Mouse (Mus musculus) neural tube, embryonic 13.5 days (tissue): ENCODE results near the gene Cyp17a1. TPM values are rescaled to one million over a fixed set of nuclear protein-coding genes. Genes with fewer than 3 reads are reported as not detected.

Source experiments
- ATAC-seq: fragments of 200-750 bp; cut with Nextera tagmentation; 2 replicates; pipeline ENCODE4 v1.8.0; 2017; ENCODE audit warnings: low read depth, mild to moderate bottlenecking, moderate TSS enrichment, moderate library complexity
- H3K27ac ChIP-seq: fragments of 300-500 bp; sonication (generic); replicated peaks from 2 replicates; pipeline ENCODE4 v1.5.1; 2015; ENCODE audit warnings: moderate library complexity, mild to moderate bottlenecking, inconsistent platforms
- H3K27me3 ChIP-seq: fragments of 300-500 bp; sonication (generic); 2 replicates; pipeline ENCODE4 v1.6.1; 2015; ENCODE audit warnings: mild to moderate bottlenecking, inconsistent platforms
- H3K36me3 ChIP-seq: fragments of 300-500 bp; sonication (generic); 2 replicates; pipeline ENCODE4 v1.6.1; 2015; ENCODE audit warnings: mild to moderate bottlenecking, inconsistent platforms
- H3K4me1 ChIP-seq: fragments of 300-500 bp; sonication (generic); replicated peaks from 2 replicates; pipeline ENCODE4 v1.6.1; 2015; ENCODE audit warnings: inconsistent platforms
- H3K4me2 ChIP-seq: fragments of 300-500 bp; sonication (generic); 2 replicates; pipeline ENCODE4 v1.6.1; 2015; ENCODE audit warnings: inconsistent platforms, mild to moderate bottlenecking, moderate library complexity
- H3K4me3 ChIP-seq: fragments of 300-500 bp; sonication (generic); 2 replicates; pipeline ENCODE4 v1.5.1; 2015; ENCODE audit warnings: mild to moderate bottlenecking, inconsistent platforms
- H3K9ac ChIP-seq: fragments of 300-500 bp; sonication (generic); 2 replicates; pipeline ENCODE4 v1.6.1; 2015; ENCODE audit warnings: moderate library complexity, mild to moderate bottlenecking, inconsistent platforms
- H3K9me3 ChIP-seq: fragments of 300-500 bp; sonication (generic); 2 replicates; pipeline ENCODE4 v1.6.1; 2016; ENCODE audit warnings: inconsistent platforms
- WGBS: fragments of 180-500 bp; shearing (Covaris S2); methylation state at CpG from one replicate; pipeline ENCODE4 v1.1.7; 2015; 5-methylcytosine and 5-hydroxymethylcytosine counted together
- polyA plus RNA-seq: library from polyadenylated mRNA; unstranded; fragments of >200 nt; fragmentation: Nextera tagmentation; extraction: Ambion mirVana; gene quantifications from 2 replicates; pipeline ENCODE4 v1.2.1, GENCODE M21; 2015

Gene Cyp17a1
- polyA plus RNA-seq, 1 experiment from 2014 or later = not detected

DNA sequence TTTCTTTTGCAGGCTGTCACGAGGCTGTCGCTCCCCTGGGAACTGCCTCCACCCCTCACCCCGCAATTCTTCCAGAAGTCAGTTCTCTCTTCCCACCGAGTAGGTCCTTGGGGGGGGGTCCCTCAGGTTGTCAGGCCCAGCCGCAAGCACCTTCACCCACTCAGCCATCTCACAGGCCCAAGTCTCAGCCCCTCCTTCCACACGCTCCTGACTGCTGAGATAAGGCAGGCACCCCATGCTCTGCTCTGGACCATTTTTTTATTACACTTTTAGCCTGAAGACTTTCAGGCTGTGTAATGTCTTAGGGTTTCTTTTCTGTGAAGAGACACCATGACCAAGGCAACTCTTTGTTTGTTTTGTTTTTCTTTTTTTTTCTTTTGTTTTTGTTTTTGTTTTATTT is 35.4 kb downstream of the Cyp17a1 start:
- ATAC-seq = no peak
- no peak overlapping the region; the same call in 1 of the 2 replicates for H3K27ac ChIP-seq

DNA sequence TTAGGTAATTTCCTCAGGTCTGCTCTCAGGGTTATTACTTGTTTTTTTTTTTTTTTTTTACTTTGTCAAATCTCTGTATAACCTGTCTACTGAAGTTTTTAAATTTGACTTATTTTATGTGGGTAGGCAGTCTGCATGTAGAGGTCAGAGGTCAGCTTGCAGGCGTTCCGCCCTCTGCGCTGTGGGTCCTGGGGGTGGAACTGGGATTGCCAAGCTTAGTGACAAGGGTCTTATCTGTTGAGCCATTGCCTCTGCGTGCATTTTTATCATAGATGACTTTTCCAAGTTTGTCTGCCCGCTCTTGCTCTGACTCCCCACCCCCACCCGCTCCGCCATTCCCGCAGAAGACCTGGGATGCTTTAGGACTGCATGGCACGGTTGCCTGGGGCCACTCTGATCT is 37.2 kb downstream of the Cyp17a1 start:
- no peak overlapping the region for H3K4me2 ChIP-seq
- no peaks in the 10 kb centered on the region for H3K27me3 ChIP-seq
- H3K4me1 ChIP-seq = peaks cover 32% of the 10 kb centered on the region
- no peak for ATAC-seq
- no peak overlapping the region for H3K9ac ChIP-seq
- no peak overlapping the region for H3K4me3 ChIP-seq
- H3K9me3 ChIP-seq = no peaks in the 10 kb centered on the region
- peaks cover 8% of the 10 kb centered on the region for H3K36me3 ChIP-seq
- no peak overlapping the region for H3K27ac ChIP-seq
- 77% methylated on average over 9 of the region's 9 CpGs for WGBS

More for the DNA sequence above, 35.4 kb downstream of the Cyp17a1 start:
- H3K4me3 ChIP-seq = no peak overlapping the region
- H3K9me3 ChIP-seq = no peaks in the 10 kb centered on the region
- H3K4me1 ChIP-seq = peaks cover 51% of the 10 kb centered on the region
- H3K36me3 ChIP-seq = peaks cover 8% of the 10 kb centered on the region
- H3K27me3 ChIP-seq = no peaks in the 10 kb centered on the region
- 74% methylated on average over 6 of the region's 6 CpGs for WGBS
- H3K4me2 ChIP-seq = no peak overlapping the region
- H3K9ac ChIP-seq = no peak overlapping the region

DNA sequence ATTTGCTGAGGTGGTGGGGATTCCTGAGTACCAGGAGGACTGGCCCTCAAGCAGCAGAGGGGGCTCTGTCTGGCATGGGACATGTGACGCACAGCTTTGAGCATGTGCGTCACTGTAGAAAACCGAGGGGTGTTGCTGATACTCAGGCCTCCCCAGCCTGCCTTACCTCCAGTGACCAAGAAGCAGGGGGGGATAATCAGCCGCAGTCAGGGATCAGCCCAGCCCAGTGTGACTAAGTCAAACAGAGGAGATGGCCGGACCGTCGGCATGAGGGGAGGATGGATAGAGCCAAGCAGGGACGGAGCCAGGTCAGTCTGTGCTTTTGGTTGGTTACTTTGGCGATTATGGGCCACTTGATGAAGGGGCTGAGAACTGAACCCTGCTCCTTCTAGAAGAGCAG is 41.3 kb downstream of the Cyp17a1 start:
- no peak overlapping the region for H3K4me3 ChIP-seq
- no peaks in the 10 kb centered on the region for H3K36me3 ChIP-seq
- H3K9me3 ChIP-seq = no peaks in the 10 kb centered on the region
- H3K27me3 ChIP-seq = no peaks in the 10 kb centered on the region
- 91% methylated on average over 9 of the region's 9 CpGs for WGBS
- no peak for ATAC-seq
- H3K4me2 ChIP-seq = no peak overlapping the region
- H3K27ac ChIP-seq = no peak overlapping the region
- H3K9ac ChIP-seq = no peak overlapping the region
- H3K4me1 ChIP-seq = peaks cover 31% of the 10 kb centered on the region

DNA sequence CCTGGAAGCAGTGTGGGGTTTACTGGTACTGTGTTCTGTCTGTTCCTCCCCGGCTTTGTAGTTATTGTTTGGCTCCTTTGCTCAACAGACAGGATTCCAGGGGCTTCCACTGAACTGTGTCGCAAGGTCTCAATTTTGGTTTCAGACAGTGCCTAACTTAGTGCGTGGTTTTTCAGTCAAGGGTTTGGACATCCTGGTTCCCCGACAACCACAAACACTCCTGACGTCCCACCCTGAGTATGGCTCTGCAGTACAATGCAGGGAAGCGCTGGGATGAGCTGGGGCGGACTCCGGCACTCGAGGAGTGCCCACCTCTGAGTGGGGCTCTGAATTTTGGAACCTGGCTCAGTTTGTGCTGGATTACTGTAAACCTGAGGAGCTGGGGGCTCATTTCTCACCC is 43.2 kb downstream of the Cyp17a1 start:
- peaks cover 23% of the 10 kb centered on the region for H3K4me1 ChIP-seq
- H3K27me3 ChIP-seq = no peaks in the 10 kb centered on the region
- H3K4me2 ChIP-seq = no peak overlapping the region
- no peak overlapping the region for H3K9ac ChIP-seq
- no peak for ATAC-seq
- H3K36me3 ChIP-seq = peaks cover 10% of the 10 kb centered on the region
- H3K9me3 ChIP-seq = no peaks in the 10 kb centered on the region
- 87% methylated on average over 9 of the region's 9 CpGs for WGBS
- H3K27ac ChIP-seq = no peak overlapping the region
- H3K4me3 ChIP-seq = no peak overlapping the region

DNA sequence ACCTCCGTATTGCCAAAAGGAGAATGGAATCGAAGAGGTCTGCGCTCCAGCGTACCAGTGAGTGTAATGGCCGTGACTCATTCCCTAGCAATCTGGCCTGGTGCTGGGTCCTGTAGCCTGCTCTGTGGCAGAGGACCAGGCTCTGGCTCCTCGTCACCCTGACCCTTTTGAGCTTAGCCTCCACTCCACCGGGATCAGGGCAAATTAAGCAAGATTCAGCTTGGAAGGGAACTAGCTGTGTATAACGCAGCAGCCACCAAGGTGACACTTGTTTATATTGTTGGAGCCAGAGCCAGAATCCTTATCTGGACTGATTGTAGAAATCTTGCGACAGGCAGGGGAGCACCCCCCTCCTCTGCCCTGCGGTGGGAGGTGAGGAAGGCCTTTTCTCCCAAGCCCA is 44.6 kb downstream of the Cyp17a1 start:
- ATAC-seq = no peak
- WGBS = 93% methylated on average over 10 of the region's 10 CpGs

DNA sequence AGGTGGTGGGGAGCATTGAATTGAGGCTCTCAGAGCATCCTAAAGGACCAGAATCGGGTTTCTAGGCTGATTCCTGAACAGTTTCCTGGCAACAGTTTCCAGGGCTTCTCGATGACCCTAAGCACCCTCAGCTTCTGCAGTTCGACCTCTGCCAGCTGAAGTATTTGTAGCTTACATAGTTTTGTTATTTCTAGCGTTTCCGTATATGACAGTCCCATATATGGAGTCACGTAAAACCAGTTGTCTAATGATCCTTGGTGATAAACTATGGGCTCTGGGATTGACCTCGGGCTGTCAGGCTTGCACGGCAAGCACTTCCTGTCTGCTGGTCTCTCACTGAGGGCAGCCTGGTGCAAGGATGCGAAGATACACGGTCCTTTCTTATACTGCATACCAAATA is 47.5 kb downstream of the Cyp17a1 start:
- Histone ChIP-seq H3K27ac (no peak overlapping the region), H3K4me2 (no peak overlapping the region), H3K4me1 (peaks cover 61% of the 10 kb centered on the region), H3K9me3 (no peaks in the 10 kb centered on the region), H3K27me3 (no peaks in the 10 kb centered on the region), H3K9ac (no peak overlapping the region), H3K4me3 (no peak overlapping the region), H3K36me3 (peaks cover 13% of the 10 kb centered on the region)
- ATAC-seq = no peak
- 70% methylated on average over 10 of the region's 10 CpGs for WGBS

More for the DNA sequence above, 44.6 kb downstream of the Cyp17a1 start:
- H3K27me3 ChIP-seq = no peaks in the 10 kb centered on the region
- no peaks in the 10 kb centered on the region for H3K9me3 ChIP-seq
- no peak overlapping the region for H3K4me2 ChIP-seq
- H3K4me3 ChIP-seq = no peak overlapping the region
- no peak overlapping the region for H3K9ac ChIP-seq
- H3K36me3 ChIP-seq = peaks cover 13% of the 10 kb centered on the region
- peaks cover 34% of the 10 kb centered on the region for H3K4me1 ChIP-seq
- H3K27ac ChIP-seq = no peak overlapping the region

DNA sequence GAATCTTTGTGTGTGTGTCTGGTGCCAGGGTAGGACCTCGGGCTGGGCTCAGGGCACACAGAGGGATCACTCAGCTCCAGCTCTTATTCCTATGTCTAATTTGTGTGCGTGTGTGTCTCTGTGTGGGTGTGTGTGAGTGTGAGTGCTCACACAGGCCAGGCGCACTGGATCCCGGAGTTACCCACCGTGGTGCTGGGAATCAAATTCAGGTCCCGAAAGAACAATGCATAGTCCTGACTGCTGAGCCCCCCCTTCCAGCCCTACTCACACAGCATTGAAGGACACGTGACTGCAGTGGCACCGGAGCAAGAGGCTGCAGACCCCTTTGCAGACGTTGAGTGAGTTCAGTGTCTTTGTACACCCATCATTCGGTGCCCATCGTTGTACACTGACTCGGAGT is 48.0 kb downstream of the Cyp17a1 start:
- H3K9ac ChIP-seq = no peak overlapping the region
- no peaks in the 10 kb centered on the region for H3K27me3 ChIP-seq
- WGBS = 93% methylated on average over 12 of the region's 12 CpGs
- H3K4me1 ChIP-seq = peaks cover 61% of the 10 kb centered on the region
- no peak overlapping the region for H3K27ac ChIP-seq
- H3K9me3 ChIP-seq = no peaks in the 10 kb centered on the region
- ATAC-seq = no peak
- H3K4me3 ChIP-seq = no peak overlapping the region
- peaks cover 13% of the 10 kb centered on the region for H3K36me3 ChIP-seq
- H3K4me2 ChIP-seq = no peak overlapping the region

DNA sequence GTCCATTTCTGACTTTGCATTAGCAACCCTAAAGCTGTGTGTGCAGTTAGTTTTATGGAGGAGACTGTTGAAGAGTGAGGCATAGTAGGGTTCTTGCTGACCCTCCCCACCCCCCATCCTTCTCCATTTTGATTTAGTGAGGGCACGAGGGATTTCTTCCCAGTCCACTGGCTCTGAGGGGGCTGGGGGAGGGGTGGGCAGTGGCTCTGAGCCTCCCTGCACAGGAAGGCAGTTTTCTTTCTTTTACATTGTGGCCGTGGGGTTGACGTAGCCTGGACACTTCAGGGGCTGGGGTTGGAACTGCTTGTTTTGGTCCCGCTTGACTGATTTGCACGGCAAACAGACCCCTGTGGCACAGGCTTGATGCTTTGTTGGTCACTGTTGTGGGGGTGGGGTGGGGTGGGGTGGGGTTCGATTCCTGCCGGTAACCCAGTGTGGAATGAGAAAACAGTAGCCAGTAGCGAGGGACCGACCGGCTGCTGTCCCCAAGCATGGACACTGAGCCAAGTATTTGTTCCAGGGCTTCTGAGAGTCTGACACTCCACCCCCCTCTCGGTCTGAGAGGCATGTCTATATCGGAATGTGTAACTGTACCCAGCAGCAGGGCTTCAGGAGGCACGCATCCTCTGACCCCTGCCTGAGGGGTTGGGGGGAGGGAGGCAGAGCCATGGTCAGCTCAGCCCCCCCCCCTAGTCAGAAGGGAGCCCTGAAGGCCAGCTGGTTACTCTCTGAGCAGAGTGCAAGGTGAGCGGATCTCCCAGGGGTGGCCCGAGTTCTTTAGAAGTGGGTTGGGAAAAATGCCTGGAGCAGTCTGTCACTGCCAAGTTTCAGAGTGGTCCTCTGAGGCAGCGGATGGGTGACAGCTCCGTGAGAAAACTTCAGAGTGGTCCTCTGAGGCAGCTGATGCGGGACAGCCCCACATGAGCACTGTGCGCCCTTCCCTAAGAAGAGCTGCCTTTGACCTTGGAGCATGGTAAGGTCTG is 48.9 kb downstream of the Cyp17a1 start:
- H3K4me3 ChIP-seq = peak overlapping the region; percentile 22
- H3K27ac ChIP-seq = peak overlapping the region; percentile 69
- peaks cover 65% of the 10 kb centered on the region for H3K4me1 ChIP-seq
- peak overlapping the region; percentile 60 for H3K9ac ChIP-seq
- peak; percentile 51; the same call in 1 of the 2 replicates for ATAC-seq
- H3K4me2 ChIP-seq = peak overlapping the region; percentile 52
- no peaks in the 10 kb centered on the region for H3K9me3 ChIP-seq
- H3K36me3 ChIP-seq = peaks cover 13% of the 10 kb centered on the region
- WGBS = 20% methylated on average over 19 of the region's 19 CpGs
- H3K27me3 ChIP-seq = no peaks in the 10 kb centered on the region

DNA sequence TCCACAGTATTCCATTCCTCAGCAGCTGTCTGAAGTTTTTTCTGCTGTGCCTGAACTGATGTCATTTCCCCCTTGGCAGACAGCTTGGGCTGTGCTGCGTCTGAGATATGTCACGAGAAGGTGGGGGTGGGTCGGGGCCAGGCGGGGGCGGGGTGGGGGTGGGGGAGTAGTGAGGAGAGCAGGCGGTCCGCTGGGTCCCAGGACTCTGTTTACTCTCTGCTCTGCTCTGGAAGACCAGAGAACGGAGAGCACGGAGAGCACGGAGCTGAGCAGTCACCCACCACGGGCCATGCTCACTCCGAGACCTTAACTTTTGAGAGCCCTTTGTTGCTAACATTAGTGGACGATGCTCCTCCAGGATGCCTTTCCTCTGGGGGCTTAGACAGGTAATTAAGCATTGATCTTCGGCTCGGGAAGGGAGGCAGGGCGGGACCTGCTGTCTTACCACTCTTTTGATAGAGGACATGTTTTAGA is 49.7 kb downstream of the Cyp17a1 start:
- H3K36me3 ChIP-seq = peaks cover 17% of the 10 kb centered on the region
- peak overlapping the region; percentile 22 for H3K4me3 ChIP-seq
- peak; percentile 51 for ATAC-seq
- peaks cover 73% of the 10 kb centered on the region for H3K4me1 ChIP-seq
- no peaks in the 10 kb centered on the region for H3K27me3 ChIP-seq
- 6% methylated on average over 16 of the region's 16 CpGs for WGBS
- H3K27ac ChIP-seq = peak overlapping the region; percentile 69
- no peaks in the 10 kb centered on the region for H3K9me3 ChIP-seq
- peak overlapping the region; percentile 60 for H3K9ac ChIP-seq
- H3K4me2 ChIP-seq = peak overlapping the region; percentile 52

DNA sequence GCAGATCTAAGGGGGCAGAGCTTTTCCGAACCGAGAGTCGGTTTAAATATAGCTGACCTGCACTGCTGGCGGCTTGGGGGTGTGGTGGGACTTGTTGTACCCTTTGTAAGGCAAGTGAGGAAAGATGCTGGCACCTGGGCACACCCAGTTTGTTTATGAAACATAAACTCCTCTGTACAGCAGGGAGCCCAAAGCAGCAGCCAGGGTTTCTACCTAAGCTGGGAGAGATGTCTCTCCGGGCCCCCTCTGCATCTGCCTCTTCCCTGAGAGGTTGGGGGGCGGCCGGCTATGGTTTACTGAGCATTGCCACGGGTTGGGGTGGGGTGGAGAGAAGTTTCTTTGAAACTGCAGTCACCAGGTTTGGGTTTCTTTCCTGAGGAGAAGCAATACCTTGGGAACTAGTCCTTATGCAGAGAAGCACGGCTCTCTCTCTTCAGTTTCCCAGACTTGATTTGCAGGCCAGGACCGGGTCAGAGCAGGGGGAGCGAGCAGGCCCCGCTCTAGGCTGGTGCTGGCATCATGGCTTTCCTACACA is 50.2 kb downstream of the Cyp17a1 start:
- 39% methylated on average over 12 of the region's 12 CpGs for WGBS
- ATAC-seq = no peak

DNA sequence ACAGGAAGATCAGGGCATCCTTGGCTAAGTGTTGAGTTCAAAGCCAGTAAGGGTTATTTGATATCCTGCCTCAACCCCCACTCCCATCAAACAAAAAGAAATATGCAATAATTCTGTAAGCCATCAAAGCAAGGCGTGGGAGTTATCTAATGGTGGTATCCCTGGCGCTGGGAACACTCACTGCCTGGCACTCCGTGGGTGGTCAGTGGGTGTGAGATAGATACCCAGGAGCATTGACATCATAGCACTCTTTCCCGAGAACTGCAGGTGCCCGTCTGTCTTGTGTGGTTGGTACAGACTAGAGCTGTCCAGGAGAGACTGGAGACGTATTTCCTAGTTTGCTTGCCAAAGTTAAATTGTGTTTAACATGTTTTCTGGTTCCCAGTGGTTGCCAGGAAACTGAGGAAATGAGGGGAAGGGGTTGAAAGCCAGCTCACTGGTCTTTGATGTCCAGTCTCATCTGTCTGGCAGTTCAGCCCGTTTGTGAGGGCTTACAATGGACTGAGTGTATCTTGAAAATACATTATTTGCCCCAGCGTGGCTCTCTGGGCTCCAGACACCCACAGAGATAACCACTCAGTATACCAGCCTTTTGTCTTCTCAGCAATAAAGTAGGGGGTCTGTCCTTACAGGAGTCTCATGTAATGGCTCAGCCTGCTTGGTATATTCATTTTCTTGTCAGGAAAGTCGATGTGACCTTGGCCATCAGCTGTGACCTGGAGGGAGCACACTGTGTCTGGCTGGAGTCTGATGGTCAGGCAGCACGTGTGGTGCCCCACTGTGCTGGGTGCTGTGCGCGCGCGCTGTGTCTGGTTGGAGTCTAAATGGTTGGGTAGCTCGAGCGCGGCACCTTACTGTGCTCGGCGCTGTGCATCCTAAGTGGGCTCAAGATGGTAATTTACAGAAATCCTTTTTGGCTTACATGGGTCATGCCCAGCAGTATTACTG is 51.5 kb downstream of the Cyp17a1 start:
- H3K9me3 ChIP-seq = no peaks in the 10 kb centered on the region
- ATAC-seq = no peak
- H3K27me3 ChIP-seq = no peaks in the 10 kb centered on the region
- H3K4me2 ChIP-seq = no peak overlapping the region
- H3K36me3 ChIP-seq = peaks cover 17% of the 10 kb centered on the region
- H3K4me3 ChIP-seq = no peak overlapping the region
- no peak overlapping the region; the same call in 1 of the 2 replicates for H3K9ac ChIP-seq
- H3K27ac ChIP-seq = peak overlapping the region; percentile 61
- WGBS = 33% methylated on average over 19 of the region's 19 CpGs
- H3K4me1 ChIP-seq = peaks cover 74% of the 10 kb centered on the region

More for the DNA sequence above, 50.2 kb downstream of the Cyp17a1 start:
- Histone ChIP-seq H3K36me3 (peaks cover 17% of the 10 kb centered on the region), H3K9me3 (no peaks in the 10 kb centered on the region), H3K9ac (peak overlapping the region; percentile 60), H3K4me3 (0 out of 2 replicates have a peak overlapping the region, but pooled peaks have one; percentile 22), H3K27me3 (no peaks in the 10 kb centered on the region), H3K27ac (peak overlapping the region; percentile 69), H3K4me2 (peak overlapping the region; percentile 52), H3K4me1 (peaks cover 74% of the 10 kb centered on the region)
